Mouse (Mus musculus): ENCODE results near the gene Dkkl1. TPM values are rescaled to one million over a fixed set of nuclear protein-coding genes. Genes with fewer than 3 reads are reported as not detected.

The Dkkl1 gene
- total RNA-seq, 2 experiments from 2014 or later, result not detected

- Histone ChIP-seq H3K27ac (no peak overlapping the region), H3K4me3 (no peak overlapping the region)
- no peak for DNase-seq
- intact Hi-C loops (cut with DNase I), result no loop called here
- no peak for TF ChIP-seq CTCF (IDR thresholded peaks at IDR 0.05)
These were observed 44.0 kb downstream of the Dkkl1 start for GRCm38 (mm10) chr7:45167761-45168445.

DNA sequence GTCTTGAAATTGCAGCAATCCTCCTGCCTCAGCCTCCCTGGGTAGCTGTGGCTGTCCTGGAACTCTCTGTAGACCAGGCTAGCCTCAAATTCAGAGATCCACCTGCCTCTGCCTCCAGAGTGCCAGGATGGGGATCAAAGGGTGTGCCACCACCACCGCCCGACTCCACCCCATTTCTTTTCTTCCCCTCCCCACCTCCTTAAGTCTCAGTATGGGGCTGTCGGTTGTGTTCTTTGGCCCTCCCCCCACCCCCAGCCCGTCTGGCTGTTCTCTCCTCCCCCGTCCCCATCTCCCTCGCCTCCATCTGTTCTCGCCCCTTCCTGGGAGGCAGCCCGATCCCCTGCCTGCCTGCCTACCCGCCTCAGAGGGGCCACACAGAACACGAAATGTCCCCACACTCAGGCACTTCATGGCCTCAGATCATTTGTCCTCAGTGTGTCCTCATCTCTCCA is 45.0 kb downstream of the Dkkl1 start:
- TF ChIP-seq CTCF (IDR thresholded peaks at IDR 0.05), result no peak
- no peak for DNase-seq
- no peak overlapping the region for H3K27ac ChIP-seq
- no peak overlapping the region for H3K4me3 ChIP-seq
- intact Hi-C loops (cut with DNase I), result no loop called here

- intact Hi-C loops (cut with DNase I), result no loop called here
- Histone ChIP-seq H3K27ac (no peak overlapping the region), H3K4me3 (no peak overlapping the region)
- DNase-seq, result no peak
- TF ChIP-seq CTCF (IDR thresholded peaks at IDR 0.05), result no peak
These were observed 46.2 kb downstream of the Dkkl1 start for GRCm38 (mm10) chr7:45165701-45166100.

DNA sequence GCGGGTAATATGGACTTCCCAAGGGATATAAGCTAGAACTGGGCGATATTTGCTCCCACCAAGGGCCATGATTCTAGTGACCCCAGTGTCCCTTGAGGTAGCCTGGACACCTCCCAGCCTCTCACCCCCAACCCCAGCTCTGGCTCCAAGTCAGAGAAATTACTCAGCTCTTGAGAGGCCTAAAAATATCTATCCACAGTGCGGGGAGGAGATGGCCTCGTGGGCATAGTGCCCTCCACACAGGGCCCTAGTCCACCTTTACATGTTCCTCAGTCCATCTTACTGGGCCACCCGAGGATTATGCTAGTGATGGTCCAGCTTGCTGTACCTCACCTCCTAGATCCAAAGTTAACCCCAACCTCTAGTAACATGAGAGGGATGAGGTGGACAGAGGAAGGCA is 47.1 kb downstream of the Dkkl1 start:
- H3K4me3 ChIP-seq, result no peak overlapping the region

GRCm38 (mm10) chr7:45163735-45164490 is 48.0 kb downstream of the Dkkl1 start, which contains the start of gene Slc17a7:
Gene Slc17a7, plus strand, starts transcription at chr7:45163949.
- peak; percentile 44 for DNase-seq
- Histone ChIP-seq H3K4me3 (peak within 1 kb of the TSS; percentile 67), H3K27ac (no peak within 1 kb of the TSS)
- TF ChIP-seq CTCF (IDR thresholded peaks at IDR 0.05), result no peak
- intact Hi-C loops (cut with DNase I), result loop anchor here (2.0 kb wide), 1 partner anchor 135 kb away; no protein-coding TSS in a partner anchor

More for the DNA sequence above, 47.1 kb downstream of the Dkkl1 start:
- intact Hi-C loops (cut with DNase I), result no loop called here
- no peak for TF ChIP-seq CTCF (IDR thresholded peaks at IDR 0.05)
- no peak for DNase-seq
- no peak overlapping the region for H3K27ac ChIP-seq

GRCm38 (mm10) chr7:45162996-45163615 is 48.8 kb downstream of the Dkkl1 start:
- intact Hi-C loops (cut with DNase I), result loop anchor here (1.0 to 2.0 kb wide), 2 partner anchors 35 to 136 kb away; no protein-coding TSS in a partner anchor

DNA sequence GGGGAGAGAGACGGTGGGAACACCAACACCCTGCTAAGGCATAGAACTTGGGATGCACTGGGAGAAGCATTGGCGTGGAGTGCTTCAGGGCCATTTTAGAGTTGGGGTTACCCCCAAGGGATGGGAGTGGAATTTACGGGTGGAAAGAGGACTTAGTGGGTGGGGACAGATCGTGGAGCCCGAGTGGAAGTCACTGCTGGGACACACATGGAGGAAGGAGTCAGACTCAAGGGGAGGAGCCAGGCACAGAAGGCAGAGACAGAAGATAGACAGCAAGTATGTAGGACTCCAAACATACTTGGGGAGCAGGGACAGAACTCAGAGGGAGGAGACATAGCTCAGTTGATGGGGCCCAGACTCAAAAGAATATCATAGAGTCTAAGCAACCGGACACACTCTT is 49.4 kb downstream of the Dkkl1 start:
- H3K4me3 ChIP-seq, result peak overlapping the region; percentile 74
- TF ChIP-seq CTCF (IDR thresholded peaks at IDR 0.05), result no peak
- intact Hi-C loops (cut with DNase I), result loop anchor here (1.0 to 2.0 kb wide), 2 partner anchors 36 to 136 kb away; no protein-coding TSS in a partner anchor
- no peak overlapping the region for H3K27ac ChIP-seq
- no peak for DNase-seq

More at GRCm38 (mm10) chr7:45162996-45163615, 48.8 kb downstream of the Dkkl1 start:
- TF ChIP-seq CTCF (IDR thresholded peaks at IDR 0.05), result no peak
- DNase-seq, result no peak
- Histone ChIP-seq H3K27ac (no peak overlapping the region), H3K4me3 (no peak overlapping the region)

- peak; percentile 94 for DNase-seq
- intact Hi-C loops (cut with DNase I), result loop anchor here (1.0 to 2.0 kb wide), 2 partner anchors 36 to 137 kb away; no protein-coding TSS in a partner anchor
- peak overlapping the region; percentile 74 for H3K4me3 ChIP-seq
- TF ChIP-seq CTCF (IDR thresholded peaks at IDR 0.05), result peak; percentile 86
- H3K27ac ChIP-seq, result peak overlapping the region; percentile 60; the same call in 1 of the 2 replicates
These were observed 50.1 kb downstream of the Dkkl1 start for GRCm38 (mm10) chr7:45161612-45162473.

DNA sequence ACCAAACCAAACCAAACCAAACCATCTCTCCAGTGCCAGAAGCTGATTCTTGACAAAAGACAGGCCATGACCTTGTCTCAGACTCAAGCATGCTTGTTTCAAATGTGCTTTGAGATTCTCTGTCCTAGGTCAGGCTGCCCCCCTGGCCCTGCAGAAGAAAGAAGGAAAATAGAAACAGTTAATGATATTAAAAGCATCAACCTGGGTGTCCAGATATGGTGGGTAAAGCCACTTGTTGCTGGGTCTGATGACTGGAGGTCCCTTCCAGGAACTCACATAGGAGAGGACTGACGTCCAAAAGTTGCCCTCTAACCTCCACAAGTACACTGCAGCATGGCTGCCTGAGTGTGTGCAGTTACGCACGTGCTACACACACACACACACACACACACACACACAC is 51.1 kb downstream of the Dkkl1 start:
- no peak for DNase-seq
- TF ChIP-seq CTCF (IDR thresholded peaks at IDR 0.05), result no peak
- no peak overlapping the region for H3K27ac ChIP-seq
- H3K4me3 ChIP-seq, result no peak overlapping the region
- intact Hi-C loops (cut with DNase I), result no loop called here

DNA sequence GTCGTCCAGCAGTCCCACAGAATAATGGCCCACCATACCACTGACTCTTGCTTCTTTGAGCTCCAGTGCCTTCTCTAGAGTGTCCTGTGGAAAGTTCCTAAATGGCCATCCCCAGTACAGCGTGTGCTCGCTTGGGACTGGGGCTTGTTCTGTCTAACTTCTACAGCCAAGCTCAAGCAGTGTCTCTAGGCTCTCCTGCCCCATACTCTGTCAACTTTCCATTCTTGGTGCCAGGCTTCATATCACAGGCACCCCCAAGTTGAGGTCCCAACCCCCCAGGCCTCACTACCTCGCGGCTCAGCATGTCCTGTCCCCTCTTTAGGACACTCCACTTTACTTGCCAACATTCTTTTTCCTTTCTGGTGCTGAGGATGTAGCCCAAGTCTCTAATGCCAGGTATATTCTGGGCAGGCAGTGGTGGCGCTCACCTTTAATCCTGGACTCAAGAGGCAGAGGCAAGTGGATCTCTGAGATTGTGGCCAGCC is 51.6 kb downstream of the Dkkl1 start:
- no peak overlapping the region for H3K4me3 ChIP-seq
- DNase-seq, result no peak
- H3K27ac ChIP-seq, result no peak overlapping the region
- intact Hi-C loops (cut with DNase I), result no loop called here
- no peak for TF ChIP-seq CTCF (IDR thresholded peaks at IDR 0.05)

DNA sequence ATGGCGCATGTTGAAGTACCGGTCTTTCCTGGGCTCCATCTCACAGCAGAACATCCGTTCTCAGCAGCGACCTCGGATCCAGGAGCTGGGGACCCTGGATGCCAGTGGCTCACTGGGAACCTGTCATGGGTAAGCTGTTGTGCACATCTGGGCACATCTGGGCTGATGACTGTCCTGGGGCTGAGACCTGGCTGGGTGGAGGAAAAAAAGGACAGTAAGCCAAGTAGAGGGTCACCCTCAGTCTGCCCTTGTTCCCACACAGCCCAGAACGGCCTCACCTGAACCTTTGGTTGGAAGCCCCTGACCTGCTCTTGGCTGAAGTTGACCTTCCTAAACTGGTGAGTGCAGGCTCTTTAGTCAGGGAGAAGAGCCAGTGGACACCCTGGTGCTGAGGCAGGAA is 53.0 kb downstream of the Dkkl1 start:
- TF ChIP-seq CTCF (IDR thresholded peaks at IDR 0.05), result no peak
- DNase-seq, result no peak
- intact Hi-C loops (cut with DNase I), result no loop called here
- Histone ChIP-seq H3K27ac (no peak overlapping the region), H3K4me3 (no peak overlapping the region)

Small RNA genes lying within 50 kb of the gene (microRNA-seq; reads per million reads assigned to microRNA genes)
- not detected for gene Mir7055

Other genes starting within 250 kb of the Dkkl1 start
- 1 to 10 TPM in 1 of 2 experiments, under 1 TPM in 1; 0.92 to 2.3 TPM for gene Cpt1c, start 237.3 kb downstream of the Dkkl1 start, total RNA-seq (2021)
- 100 to 1,000 TPM; 126 to 136 TPM for gene Prmt1, start 225.6 kb downstream of the Dkkl1 start, total RNA-seq (2021)
- 10 to 100 TPM; 18.4 to 18.9 TPM for gene Irf3, start 214.5 kb downstream of the Dkkl1 start, total RNA-seq (2021)
- gene Bcl2l12, start 213.4 kb downstream of the Dkkl1 start, total RNA-seq (2021), result 1 to 10 TPM; 7.6 to 9.7 TPM
- 10 to 100 TPM; 41.7 to 44.3 TPM for gene Scaf1, start 195.8 kb downstream of the Dkkl1 start, total RNA-seq (2021)
- 10 to 100 TPM; 22.6 to 25.5 TPM for gene Rras, start 194.2 kb downstream of the Dkkl1 start, total RNA-seq (2021)
- gene Prr12, start 159.3 kb downstream of the Dkkl1 start, total RNA-seq (2021), result 10 to 100 TPM; 12.8 to 16.1 TPM
- 10 to 100 TPM; 30.2 to 32.9 TPM for gene Nosip, start 149.7 kb downstream of the Dkkl1 start, total RNA-seq (2021)
- 10 to 100 TPM in 1 of 2 experiments, 1 to 10 TPM in 1; 8.1 to 11.0 TPM for gene Prrg2, start 149.5 kb downstream of the Dkkl1 start, total RNA-seq (2021)
- gene Rcn3, start 119.9 kb downstream of the Dkkl1 start, total RNA-seq (2021), result 10 to 100 TPM in 1 of 2 experiments, 1 to 10 TPM in 1; 7.2 to 20.2 TPM
- gene Fcgrt, start 108.3 kb downstream of the Dkkl1 start, total RNA-seq (2021), result 10 to 100 TPM; 33.6 to 38.5 TPM
- 100 to 1,000 TPM; 457 to 518 TPM for gene Rps11, start 87.7 kb downstream of the Dkkl1 start, total RNA-seq (2021)
- 100 to 1,000 TPM; 552 to 624 TPM for gene Rpl13a, start 83.4 kb downstream of the Dkkl1 start, total RNA-seq (2021)
- gene Gm45713, start 75.9 kb downstream of the Dkkl1 start, total RNA-seq (2021), result under 1 TPM in 1 of 2 experiments, not detected in 1; 0.26 TPM
- 1 to 10 TPM; 2.2 to 3.3 TPM for gene Flt3l, start 75.7 kb downstream of the Dkkl1 start, total RNA-seq (2021)
- 10 to 100 TPM; 34.7 to 39.7 TPM for gene Pih1d1, start 57.8 kb downstream of the Dkkl1 start, total RNA-seq (2021)
- gene Aldh16a1, start 57.6 kb downstream of the Dkkl1 start, total RNA-seq (2021), result 10 to 100 TPM; 11.6 to 15.1 TPM
- gene Slc17a7, start 48.2 kb downstream of the Dkkl1 start, total RNA-seq (2021), result under 1 TPM; 0.31 to 0.36 TPM
- gene Gfy, start 32.6 kb downstream of the Dkkl1 start, total RNA-seq (2021), result not detected
- gene Pth2, start 31.2 kb downstream of the Dkkl1 start, total RNA-seq (2021), result not detected
- not detected for gene Ccdc155, start 7.3 kb downstream of the Dkkl1 start, total RNA-seq (2021)
- 1 to 10 TPM; 2.6 to 4.1 TPM for gene Tead2, start 3.6 kb upstream of the Dkkl1 start, total RNA-seq (2021)
- gene Cd37, start 27.0 kb upstream of the Dkkl1 start, total RNA-seq (2021), result 1 to 10 TPM in 1 of 2 experiments, under 1 TPM in 1; 0.69 to 1.3 TPM
- gene Slc6a16, start 28.9 kb upstream of the Dkkl1 start, total RNA-seq (2021), result not detected
- gene Slc6a21, start 65.4 kb upstream of the Dkkl1 start, total RNA-seq (2021), result not detected
- 10 to 100 TPM; 33.9 to 34.7 TPM for gene Trpm4, start 121.6 kb upstream of the Dkkl1 start, total RNA-seq (2021)
- gene Hrc, start 123.1 kb upstream of the Dkkl1 start, total RNA-seq (2021), result 1,000 to 10,000 TPM in 1 of 2 experiments, 100 to 1,000 TPM in 1; 818 to 1,018 TPM
- gene Ppfia3, start 154.9 kb upstream of the Dkkl1 start, total RNA-seq (2021), result under 1 TPM; 0.08 to 0.10 TPM
- not detected for gene Lin7b, start 158.4 kb upstream of the Dkkl1 start, total RNA-seq (2021)
- gene Snrnp70, start 183.6 kb upstream of the Dkkl1 start, total RNA-seq (2021), result 10 to 100 TPM; 87.9 to 90.7 TPM
- 10 to 100 TPM; 68.4 to 95.8 TPM for gene Kcna7, start 193.5 kb upstream of the Dkkl1 start, total RNA-seq (2021)
- gene Ntf5, start 201.5 kb upstream of the Dkkl1 start, total RNA-seq (2021), result 1 to 10 TPM; 3.6 to 4.9 TPM
- gene Lhb, start 208.7 kb upstream of the Dkkl1 start, total RNA-seq (2021), result under 1 TPM; 0.51 to 0.73 TPM
- gene Gys1, start 222.7 kb upstream of the Dkkl1 start, total RNA-seq (2021), result 100 to 1,000 TPM; 279 to 365 TPM
- gene Ruvbl2, start 225.9 kb upstream of the Dkkl1 start, total RNA-seq (2021), result 10 to 100 TPM; 18.2 to 28.1 TPM
- 100 to 1,000 TPM; 122 to 149 TPM for gene Ftl1, start 247.7 kb upstream of the Dkkl1 start, total RNA-seq (2021)

Data from gastrocnemius, adult 2 months (tissue).